Mouse (Mus musculus): ENCODE results near the gene Sesn2.
"Not testable (repeated sequence)": the region's sequence is repeated elsewhere in the genome, so short reads cannot be mapped to it uniquely, and the experiment has no call there.

Gene Sesn2

GRCm38 (mm10) chr4:132510352-132510798, at the start of gene Sesn2:
TSS of gene Sesn2 (minus strand) at chr4:132510501.
- peak; percentile 97 for DNase-seq (ENCODE audit: low read depth)

- DNase-seq (ENCODE audit: low read depth), result not testable (repeated sequence)
Measured at GRCm38 (mm10) chr4:132555550-132555949, 45.2 kb upstream of the Sesn2 start.

- DNase-seq (ENCODE audit: low read depth), result no peak
Measured at GRCm38 (mm10) chr4:132554653-132555052, 44.4 kb upstream of the Sesn2 start.

- DNase-seq (ENCODE audit: low read depth), result no peak
Measured at GRCm38 (mm10) chr4:132554221-132554620, 43.9 kb upstream of the Sesn2 start.

GRCm38 (mm10) chr4:132545851-132546250, 35.5 kb upstream of the Sesn2 start:
- DNase-seq (ENCODE audit: low read depth), result peak; percentile 78

- no peak for DNase-seq (ENCODE audit: low read depth)
Measured at GRCm38 (mm10) chr4:132542724-132543123, 32.4 kb upstream of the Sesn2 start.

- DNase-seq (ENCODE audit: low read depth), result no peak
Measured at GRCm38 (mm10) chr4:132541413-132541812, 31.1 kb upstream of the Sesn2 start.

GRCm38 (mm10) chr4:132539481-132539880, 29.2 kb upstream of the Sesn2 start:
- no peak for DNase-seq (ENCODE audit: low read depth)

- peak; percentile 97 for DNase-seq (ENCODE audit: low read depth)
Measured at GRCm38 (mm10) chr4:132535406-132536121, 25.3 kb upstream of the Sesn2 start, which contains the start of gene Dnajc8. TSS of gene Dnajc8 (plus strand) at chr4:132535550.

- DNase-seq (ENCODE audit: low read depth), result peak; percentile 95
Measured at GRCm38 (mm10) chr4:132532981-132533916, 22.9 kb upstream of the Sesn2 start, which contains the start of gene Atpif1. TSS of gene Atpif1 (minus strand) at chr4:132533659.

GRCm38 (mm10) chr4:132532496-132532895, 22.2 kb upstream of the Sesn2 start:
- DNase-seq (ENCODE audit: low read depth), result no peak

GRCm38 (mm10) chr4:132530033-132530804, 19.9 kb upstream of the Sesn2 start:
- no peak for DNase-seq (ENCODE audit: low read depth)

- no peak for DNase-seq (ENCODE audit: low read depth)
Measured at GRCm38 (mm10) chr4:132529344-132529743, 19.0 kb upstream of the Sesn2 start.

GRCm38 (mm10) chr4:132527917-132528522, 17.7 kb upstream of the Sesn2 start:
- DNase-seq (ENCODE audit: low read depth), result no peak

- peak; percentile 68 for DNase-seq (ENCODE audit: low read depth)
Measured at GRCm38 (mm10) chr4:132526678-132527077, 16.4 kb upstream of the Sesn2 start.

- DNase-seq (ENCODE audit: low read depth), result no peak
Measured at GRCm38 (mm10) chr4:132524808-132525207, 14.5 kb upstream of the Sesn2 start.

- DNase-seq (ENCODE audit: low read depth), result no peak
Measured at GRCm38 (mm10) chr4:132524321-132524741, 14.0 kb upstream of the Sesn2 start.

- no peak for DNase-seq (ENCODE audit: low read depth)
Measured at GRCm38 (mm10) chr4:132519188-132519587, 8.9 kb upstream of the Sesn2 start.

GRCm38 (mm10) chr4:132518066-132518465, 7.8 kb upstream of the Sesn2 start:
- no peak for DNase-seq (ENCODE audit: low read depth)

- peak; percentile 96 for DNase-seq (ENCODE audit: low read depth)
Measured at GRCm38 (mm10) chr4:132515369-132516155, 5.3 kb upstream of the Sesn2 start.
